Mouse (Mus musculus) lung, postnatal 4 days (tissue): ENCODE results near the gene Coa4.
"Not testable (repeated sequence)": the region's sequence is repeated elsewhere in the genome, so short reads cannot be mapped to it uniquely, and the experiment has no call there.

Experiments used
- DNase-seq, 2 experiments: peaks; one replicate each; pipeline ENCODE4 v3.0.0; 2021

Coa4 gene

GRCm38 (mm10) chr7:100561861-100562587, 25.2 kb downstream of the Coa4 start:
- DNase-seq = peak in 1 of 2 experiments; percentile 22

GRCm38 (mm10) chr7:100567238-100567637, 30.4 kb downstream of the Coa4 start:
- not testable (repeated sequence) for DNase-seq

GRCm38 (mm10) chr7:100569907-100570306, 33.0 kb downstream of the Coa4 start:
- DNase-seq = no peak

GRCm38 (mm10) chr7:100570930-100571715, 34.3 kb downstream of the Coa4 start:
- DNase-seq = no peak

- DNase-seq = no peak
These were observed 35.2 kb downstream of the Coa4 start for GRCm38 (mm10) chr7:100572061-100572460.

- DNase-seq = no peak
These were observed 35.8 kb downstream of the Coa4 start for GRCm38 (mm10) chr7:100572704-100573103.

- DNase-seq = no peak
These were observed 41.9 kb downstream of the Coa4 start for GRCm38 (mm10) chr7:100578794-100579193.

- DNase-seq = no peak
These were observed 45.4 kb downstream of the Coa4 start for GRCm38 (mm10) chr7:100582235-100582634.

- DNase-seq = peak; percentile 91
These were observed 45.9 kb downstream of the Coa4 start for GRCm38 (mm10) chr7:100582727-100583236.

- DNase-seq = no peak
These were observed 52.9 kb downstream of the Coa4 start for GRCm38 (mm10) chr7:100589816-100590215.
